Mouse (Mus musculus) ES-E14 (cell line): ENCODE measurements around the gene Chrm4. TPM values are rescaled to one million over a fixed set of nuclear protein-coding genes. Genes with fewer than 3 reads are reported as not detected.

Experiments used
- DNase-seq: peaks from one replicate; pipeline ENCODE4 v3.0.0-alpha.2; 2013; ENCODE audit warnings: low read depth, low spot score
- H3K27ac ChIP-seq: 2 replicates; pipeline ENCODE4 v1.5.1; 2012; ENCODE audit warnings: low read depth, mild to moderate bottlenecking, low read length, moderate library complexity, mixed read lengths; ENCODE audit not compliant: poor library complexity, insufficient read depth, severe bottlenecking
- H3K36me3 ChIP-seq: 2 replicates; pipeline ENCODE4 v1.6.1; 2012; ENCODE audit warnings: mild to moderate bottlenecking, low read length, moderate library complexity, mixed read lengths; ENCODE audit not compliant: control insufficient read depth, poor library complexity, insufficient read depth, severe bottlenecking
- H3K4me1 ChIP-seq, 2 experiments: fragments of 150-350 bp in 1 of 2; sonication (generic) in 1 of 2; 2 replicates each; pipeline ENCODE4 v1.6.1; 2012; ENCODE audit warnings: low read length in 2 of 2, mild to moderate bottlenecking in 1 of 2, mixed read lengths in 1 of 2; ENCODE audit not compliant: control insufficient read depth in 2 of 2, insufficient read depth in 2 of 2, poor library complexity in 1 of 2
- H3K4me3 ChIP-seq, 2 experiments: fragments of 150-350 bp in 1 of 2; sonication (generic) in 1 of 2; 2 replicates each; pipeline ENCODE4 v1.5.1; 2012; ENCODE audit warnings: low read length in 2 of 2, low read depth in 1 of 2, mild to moderate bottlenecking in 1 of 2, mixed read lengths in 1 of 2; ENCODE audit not compliant: insufficient read depth in 1 of 2, poor library complexity in 1 of 2, severe bottlenecking in 1 of 2
- H3K9ac ChIP-seq: 2 replicates; pipeline ENCODE4 v1.6.1; 2012; ENCODE audit warnings: low read depth, mild to moderate bottlenecking, low read length, mixed read lengths; ENCODE audit not compliant: poor library complexity, insufficient read depth, severe bottlenecking
- H3K9me3 ChIP-seq: fragments of 150-350 bp; sonication (generic); 2 replicates; pipeline ENCODE4 v1.6.1; 2012; ENCODE audit warnings: low read depth, mild to moderate bottlenecking, low read length; ENCODE audit not compliant: control insufficient read depth, insufficient read depth
- CHD2 ChIP-seq: IDR thresholded peaks from 2 replicates; pipeline ENCODE4 v1.6.1; 2014; ENCODE audit warnings: mild to moderate bottlenecking, low read depth, low read length, inconsistent platforms
- HCFC1 ChIP-seq: IDR thresholded peaks from 2 replicates; pipeline ENCODE4 v1.6.1; 2012; ENCODE audit warnings: low read length, inconsistent platforms, borderline replicate concordance; ENCODE audit not compliant: insufficient read depth
- MAFK ChIP-seq: IDR thresholded peaks from 2 replicates; pipeline ENCODE4 v1.6.1; 2014; ENCODE audit warnings: mild to moderate bottlenecking, low read depth, low read length, inconsistent platforms; ENCODE audit not compliant: insufficient read depth
- ZC3H11A ChIP-seq: IDR thresholded peaks from 2 replicates; pipeline ENCODE4 v1.6.1; 2012; ENCODE audit warnings: low read depth, mild to moderate bottlenecking, inconsistent platforms, low read length, borderline replicate concordance
- ZNF384 ChIP-seq: IDR thresholded peaks from 2 replicates; pipeline ENCODE4 v1.6.1; 2012; ENCODE audit warnings: low read depth, low read length, inconsistent platforms
- in situ Hi-C, 2 experiments: fragments of 600-800 bp; cut with MboI; formaldehyde crosslinking; loops; one replicate each; pipeline ENCODE4 v1.15.1; 2025; ENCODE audit warnings: low sequenced_read_pairs in 2 of 2, inconsistent platforms in 1 of 2; ENCODE audit not compliant: unreplicated experiment in 2 of 2
- total RNA-seq: library from RNA; depleted of rRNA; stranded (reverse); fragments of 300-350 nt; gene quantifications from 2 replicates; pipeline ENCODE4 v1.2.3, GENCODE M21; 2012

Chrm4 gene
- total RNA-seq, 1 experiment: 5.6 TPM

- H3K36me3 ChIP-seq: peaks cover 6% of the 10 kb centered on the region; the same call in 1 of the 2 replicates
- peaks cover 0 to 30% of the 10 kb centered on the region in 2 experiments; a peak in 3 of 4 replicates for H3K4me1 ChIP-seq
- DNase-seq: no peak
- TF ChIP-seq MAFK (no peak), ZC3H11A (no peak), ZNF384 (no peak), CHD2 (no peak), HCFC1 (no peak)
- H3K4me3 ChIP-seq: no peak overlapping the region
- no peaks in the 10 kb centered on the region for H3K9me3 ChIP-seq
- no peak overlapping the region for H3K27ac ChIP-seq
- H3K9ac ChIP-seq: no peak overlapping the region
- in situ Hi-C loops: no loop called here
Observed at GRCm38 (mm10) chr2:91947397-91948150, 20.5 kb downstream of the Chrm4 start.

DNA sequence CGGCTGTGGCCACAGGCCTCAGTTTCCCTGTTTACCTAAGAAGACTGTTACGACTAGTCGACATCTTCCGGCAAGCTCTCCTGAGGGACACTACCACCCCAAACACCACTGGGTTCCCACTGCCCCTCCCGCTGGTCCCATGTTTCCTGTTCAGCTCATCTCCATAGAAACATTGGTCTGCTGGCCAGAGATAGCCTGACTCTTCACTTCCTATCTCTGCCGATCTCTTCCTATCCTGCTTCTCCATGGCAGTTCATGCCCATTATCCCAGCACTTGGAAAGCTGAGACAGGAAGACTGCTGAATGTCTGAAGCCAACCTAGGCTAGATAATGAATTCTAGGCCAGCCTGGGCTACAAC, 21.1 kb downstream of the Chrm4 start:
- H3K9me3 ChIP-seq: no peaks in the 10 kb centered on the region
- no peak overlapping the region for H3K4me3 ChIP-seq
- peaks cover 6% of the 10 kb centered on the region; the same call in 1 of the 2 replicates for H3K36me3 ChIP-seq
- peaks cover 0 to 30% of the 10 kb centered on the region in 2 experiments; a peak in 3 of 4 replicates for H3K4me1 ChIP-seq
- no peak overlapping the region for H3K9ac ChIP-seq
- no peak for DNase-seq
- no peak for TF ChIP-seq CHD2
- in situ Hi-C loops: no loop called here
- no peak overlapping the region for H3K27ac ChIP-seq

DNA sequence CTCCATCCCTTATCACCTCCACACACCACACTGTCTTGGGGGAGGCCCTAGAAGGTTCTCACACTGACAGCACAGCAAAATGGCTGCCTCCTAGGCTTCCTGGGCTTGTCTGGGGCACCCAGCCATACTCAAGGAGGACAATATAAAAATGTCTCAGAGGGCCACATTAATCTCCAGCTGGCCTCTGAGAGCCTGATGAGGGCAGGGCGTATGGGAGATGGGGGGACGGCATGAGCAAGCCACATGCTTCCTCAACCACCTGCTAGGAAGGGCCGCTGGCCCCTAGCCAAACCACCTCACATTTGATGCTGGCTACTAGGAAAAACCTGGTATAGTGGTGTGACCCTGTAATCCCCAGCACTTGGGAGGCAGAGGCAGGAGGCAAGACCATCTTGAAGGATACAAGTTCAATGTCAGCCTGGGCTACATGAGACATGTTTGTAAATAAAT, 21.8 kb downstream of the Chrm4 start:
- H3K4me1 ChIP-seq: peaks cover 0 to 32% of the 10 kb centered on the region in 2 experiments; a peak in 3 of 4 replicates
- in situ Hi-C loops: no loop called here
- H3K4me3 ChIP-seq: no peak overlapping the region
- H3K9ac ChIP-seq: no peak overlapping the region
- TF ChIP-seq MAFK (no peak), HCFC1 (no peak), CHD2 (no peak), ZC3H11A (no peak), ZNF384 (no peak)
- H3K36me3 ChIP-seq: peaks cover 3% of the 10 kb centered on the region; the same call in 1 of the 2 replicates
- H3K9me3 ChIP-seq: no peaks in the 10 kb centered on the region
- no peak overlapping the region for H3K27ac ChIP-seq
- no peak for DNase-seq

- Histone ChIP-seq H3K4me3 (no peak overlapping the region), H3K27ac (no peak overlapping the region), H3K4me1 (peaks cover 0 to 29% of the 10 kb centered on the region in 2 experiments; a peak in 3 of 4 replicates), H3K9ac (no peak overlapping the region; the same call in 1 of the 2 replicates), H3K36me3 (peaks cover 2% of the 10 kb centered on the region; the same call in 1 of the 2 replicates), H3K9me3 (no peaks in the 10 kb centered on the region)
- no peak for DNase-seq
- TF ChIP-seq HCFC1 (no peak), CHD2 (no peak), ZNF384 (no peak), MAFK (no peak), ZC3H11A (no peak)
- in situ Hi-C loops: no loop called here
Observed at GRCm38 (mm10) chr2:91949411-91950274, 22.6 kb downstream of the Chrm4 start.
